Mouse (Mus musculus) midbrain, embryonic 11.5 days (tissue): ENCODE data around the gene Specc1. TPM values are rescaled to one million over a fixed set of nuclear protein-coding genes. Genes with fewer than 3 reads are reported as not detected.

Experiments used
- ATAC-seq: fragments of 200-750 bp; cut with Nextera tagmentation; 2 replicates; pipeline ENCODE4 v1.8.0; 2017; ENCODE audit warnings: moderate TSS enrichment, moderate library complexity; ENCODE audit not compliant: low FRiP score
- DNase-seq: peaks from one replicate; pipeline ENCODE4 v3.0.0; 2015; ENCODE audit warnings: low spot score; ENCODE audit errors: missing footprints
- H3K27ac ChIP-seq: fragments of 300-500 bp; sonication (generic); 2 replicates; pipeline ENCODE4 v1.5.1; 2014; ENCODE audit warnings: low read depth, low read length
- H3K27me3 ChIP-seq: fragments of 300-500 bp; sonication (generic); 2 replicates; pipeline ENCODE4 v1.6.1; 2014; ENCODE audit warnings: mild to moderate bottlenecking, low read length, moderate library complexity, mixed read lengths; ENCODE audit not compliant: control insufficient read depth, insufficient read depth
- H3K36me3 ChIP-seq: fragments of 300-500 bp; sonication (generic); 2 replicates; pipeline ENCODE4 v1.6.1; 2014; ENCODE audit warnings: mild to moderate bottlenecking, low read length, moderate library complexity, mixed read lengths; ENCODE audit not compliant: control insufficient read depth, insufficient read depth
- H3K4me1 ChIP-seq: fragments of 300-500 bp; sonication (generic); 2 replicates; pipeline ENCODE4 v1.6.1; 2014; ENCODE audit warnings: low read length; ENCODE audit not compliant: control insufficient read depth, insufficient read depth
- H3K4me2 ChIP-seq: fragments of 300-500 bp; sonication (generic); 2 replicates; pipeline ENCODE4 v1.6.1; 2014; ENCODE audit warnings: mild to moderate bottlenecking, moderate library complexity
- H3K4me3 ChIP-seq: fragments of 300-500 bp; sonication (generic); 2 replicates; pipeline ENCODE4 v1.5.1; 2014; ENCODE audit warnings: low read depth, low read length
- H3K9ac ChIP-seq: fragments of 300-500 bp; sonication (generic); 2 replicates; pipeline ENCODE4 v1.6.1; 2014; ENCODE audit warnings: low read length
- H3K9me3 ChIP-seq: fragments of 300-500 bp; sonication (generic); 2 replicates; pipeline ENCODE4 v1.6.1; 2016; ENCODE audit warnings: low read length; ENCODE audit not compliant: control insufficient read depth
- WGBS: fragments of 180-500 bp; shearing (Covaris S2); extraction: QIAGEN DNeasy Blood & Tissue Kit; methylation state at CpG from one replicate; pipeline ENCODE4 v1.1.7; 2014; 5-methylcytosine and 5-hydroxymethylcytosine counted together
- polyA plus RNA-seq: library from polyadenylated mRNA; unstranded; fragments of >200 nt; fragmentation: Nextera tagmentation; extraction: Ambion mirVana; gene quantifications from 2 replicates; pipeline ENCODE4 v1.2.1, GENCODE M21; 2014

Gene Specc1
- polyA plus RNA-seq, 1 experiment from 2014 or later = 15.8 TPM

DNA sequence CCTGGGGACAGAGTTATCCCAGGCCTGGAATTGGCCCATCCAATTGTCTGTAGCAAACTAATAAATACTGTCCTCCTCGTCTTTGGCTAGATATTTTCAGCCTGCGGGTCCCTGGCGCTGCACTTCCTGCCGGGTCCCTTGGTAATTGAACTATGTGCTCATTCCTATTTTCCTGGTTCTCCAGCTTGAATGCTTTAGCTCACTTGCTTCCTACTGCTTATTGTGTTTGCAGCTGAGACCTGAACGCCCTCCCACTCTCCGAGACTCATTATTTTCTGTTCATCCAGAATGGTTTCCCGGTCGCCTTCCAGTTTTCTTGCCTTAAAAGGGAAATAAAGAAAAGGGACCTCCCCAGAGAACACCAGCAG is 67.7 kb downstream of the Specc1 start:
- ATAC-seq = no peak
- DNase-seq = no peak
- no peaks in the 10 kb centered on the region for H3K27me3 ChIP-seq
- 67% methylated on average over 8 of the region's 8 CpGs for WGBS
- no peaks in the 10 kb centered on the region for H3K9me3 ChIP-seq
- no peak overlapping the region for H3K9ac ChIP-seq
- no peaks in the 10 kb centered on the region for H3K36me3 ChIP-seq
- H3K27ac ChIP-seq = no peak overlapping the region
- H3K4me2 ChIP-seq = no peak overlapping the region
- H3K4me3 ChIP-seq = no peak overlapping the region
- H3K4me1 ChIP-seq = no peaks in the 10 kb centered on the region

DNA sequence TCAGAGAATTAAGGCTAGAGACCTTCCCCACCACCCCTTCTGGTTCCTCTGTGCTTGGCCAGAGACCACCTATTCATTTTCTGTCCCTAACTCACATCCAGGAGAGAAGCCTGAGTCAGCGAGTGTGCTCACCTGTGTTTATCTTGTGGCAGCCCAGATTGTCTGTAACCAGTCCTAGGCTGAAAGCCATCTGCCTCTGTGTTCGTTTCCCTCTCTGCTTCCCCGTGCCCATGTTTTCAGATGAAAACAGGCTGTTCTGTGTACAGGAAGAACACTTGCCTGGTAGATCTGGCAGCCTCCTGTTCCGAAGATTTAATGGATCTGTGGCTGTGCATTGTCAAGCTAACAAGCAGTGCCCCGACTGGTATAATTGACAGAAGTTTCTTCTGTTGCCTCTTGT is 68.4 kb downstream of the Specc1 start:
- Histone ChIP-seq H3K9me3 (no peaks in the 10 kb centered on the region), H3K27ac (no peak overlapping the region), H3K4me2 (no peak overlapping the region), H3K4me3 (no peak overlapping the region), H3K36me3 (no peaks in the 10 kb centered on the region), H3K4me1 (no peaks in the 10 kb centered on the region), H3K27me3 (no peaks in the 10 kb centered on the region), H3K9ac (no peak overlapping the region)
- WGBS = 78% methylated on average over 5 of the region's 5 CpGs
- ATAC-seq = no peak
- DNase-seq = no peak

DNA sequence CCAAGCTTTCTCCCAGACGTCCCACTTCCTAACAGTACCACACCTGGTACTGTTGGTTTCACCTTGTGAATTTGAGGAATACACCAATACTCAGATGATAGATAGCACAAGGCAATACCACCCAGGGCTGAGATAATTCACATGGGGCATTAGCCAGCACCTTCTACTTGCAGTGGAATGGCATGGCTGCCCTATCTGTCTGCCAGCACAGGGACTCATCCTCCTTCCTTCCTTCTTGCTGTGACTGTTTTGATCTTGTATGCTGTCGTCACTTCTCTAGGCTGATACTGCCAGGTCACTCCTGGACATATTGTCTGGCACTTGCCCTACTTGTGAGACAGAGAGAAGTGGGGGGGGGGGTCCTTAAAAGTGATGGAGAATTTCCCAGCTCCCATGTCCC is 69.2 kb downstream of the Specc1 start:
- Histone ChIP-seq H3K9ac (no peak overlapping the region), H3K27ac (no peak overlapping the region), H3K4me3 (no peak overlapping the region), H3K4me2 (no peak overlapping the region), H3K9me3 (no peaks in the 10 kb centered on the region), H3K36me3 (no peaks in the 10 kb centered on the region), H3K27me3 (no peaks in the 10 kb centered on the region), H3K4me1 (no peaks in the 10 kb centered on the region)
- WGBS = 86% methylated on average over 2 of the region's 2 CpGs
- peak; percentile 23 for DNase-seq
- ATAC-seq = no peak

DNA sequence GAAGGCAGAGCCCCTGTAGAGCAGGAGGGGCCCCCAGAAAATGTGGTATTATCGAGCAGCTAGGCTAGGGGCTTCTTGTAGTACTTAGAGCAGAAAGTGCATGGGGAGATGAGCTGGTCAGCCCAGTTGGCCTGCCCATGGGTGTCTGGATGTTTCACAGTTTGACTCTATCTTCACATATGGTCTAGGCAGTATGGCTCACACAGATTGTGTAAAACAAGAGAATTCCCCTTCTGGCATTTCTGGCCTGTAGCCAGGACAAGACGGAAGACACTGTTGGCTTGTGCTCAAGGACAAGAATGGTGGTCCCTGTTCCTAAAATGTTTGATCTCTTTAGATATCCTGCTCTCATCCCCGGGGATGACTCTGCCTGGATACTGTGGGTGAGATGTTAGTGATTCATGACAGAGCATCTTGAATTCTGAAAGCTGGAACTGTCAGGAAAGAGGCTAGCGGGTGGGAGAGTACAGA is 69.8 kb downstream of the Specc1 start:
- H3K27ac ChIP-seq = no peak overlapping the region
- H3K27me3 ChIP-seq = no peaks in the 10 kb centered on the region
- WGBS = 87% methylated on average over 4 of the region's 4 CpGs
- H3K9ac ChIP-seq = no peak overlapping the region
- no peaks in the 10 kb centered on the region for H3K36me3 ChIP-seq
- H3K9me3 ChIP-seq = no peaks in the 10 kb centered on the region
- no peak overlapping the region for H3K4me3 ChIP-seq
- no peak overlapping the region for H3K4me2 ChIP-seq
- H3K4me1 ChIP-seq = no peaks in the 10 kb centered on the region
- no peak for ATAC-seq
- DNase-seq = no peak

DNA sequence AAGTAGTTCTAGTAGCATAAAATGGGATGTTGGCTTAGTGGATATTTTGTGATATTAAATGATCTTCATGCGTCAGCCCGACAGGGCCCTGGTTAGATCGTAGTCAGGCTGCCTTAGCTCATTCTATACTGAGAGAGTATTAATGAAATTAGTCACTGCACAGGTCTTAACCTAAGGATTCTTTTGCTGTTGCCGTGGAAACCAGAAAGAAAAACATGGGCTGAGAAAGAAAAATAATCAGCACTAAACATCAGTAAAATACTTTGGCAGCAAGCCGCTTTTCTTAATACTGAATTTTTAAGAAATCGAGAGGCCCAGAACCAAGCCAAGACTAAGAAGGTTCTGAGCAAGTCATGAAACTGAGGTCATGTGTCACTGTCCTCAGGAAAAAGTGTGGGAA is 70.7 kb downstream of the Specc1 start:
- Histone ChIP-seq H3K9me3 (no peaks in the 10 kb centered on the region), H3K4me2 (no peak overlapping the region), H3K4me3 (no peak overlapping the region), H3K9ac (no peak overlapping the region), H3K36me3 (no peaks in the 10 kb centered on the region), H3K27me3 (no peaks in the 10 kb centered on the region), H3K27ac (no peak overlapping the region), H3K4me1 (no peaks in the 10 kb centered on the region)
- ATAC-seq = no peak
- WGBS = 81% methylated on average over 6 of the region's 6 CpGs
- peak; percentile 71 for DNase-seq

DNA sequence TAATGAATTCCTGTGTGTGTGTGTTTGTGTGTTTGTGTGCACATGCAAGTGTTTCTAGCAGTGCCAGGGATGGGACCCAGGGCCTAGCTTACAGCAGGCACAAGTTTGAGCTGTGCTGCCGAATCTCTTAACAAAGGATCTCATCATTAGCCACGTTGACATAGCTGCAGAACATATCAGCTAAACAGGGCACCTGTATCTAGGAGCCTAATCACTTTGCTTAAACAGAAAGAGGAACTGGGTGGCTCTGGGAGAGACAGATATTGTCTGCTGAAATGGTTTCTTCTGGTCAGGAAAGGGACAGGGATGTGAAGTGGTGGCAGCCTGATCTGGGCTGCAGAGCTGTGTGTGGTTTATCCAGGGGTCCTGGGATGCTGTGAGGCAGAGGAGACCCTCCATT is 71.1 kb downstream of the Specc1 start:
- peak; percentile 72 for DNase-seq
- 66% methylated on average over 2 of the region's 2 CpGs for WGBS
- Histone ChIP-seq H3K4me2 (no peak overlapping the region), H3K27me3 (no peaks in the 10 kb centered on the region), H3K27ac (no peak overlapping the region), H3K4me3 (no peak overlapping the region), H3K36me3 (no peaks in the 10 kb centered on the region), H3K4me1 (no peaks in the 10 kb centered on the region), H3K9me3 (no peaks in the 10 kb centered on the region), H3K9ac (no peak overlapping the region)
- no peak for ATAC-seq

DNA sequence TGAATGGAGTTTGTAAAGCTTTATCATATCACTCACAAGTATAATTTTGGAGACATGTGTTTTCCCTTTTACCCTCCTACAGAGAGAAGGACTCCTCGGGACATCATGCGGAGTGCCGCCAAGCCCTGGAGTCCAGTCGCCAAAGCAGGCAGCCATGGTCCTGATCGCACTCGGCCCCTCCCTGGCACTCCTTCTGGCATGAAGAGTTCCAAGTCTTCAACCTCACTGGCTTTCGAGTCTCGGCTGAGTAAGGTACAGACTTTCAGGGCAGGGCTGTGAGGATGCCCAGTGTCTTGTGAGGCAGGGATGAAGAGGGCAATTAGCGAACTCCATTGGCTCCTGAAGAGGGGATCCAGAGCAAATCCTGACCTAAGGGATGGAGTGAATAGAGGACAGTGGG is 72.6 kb downstream of the Specc1 start:
- H3K9me3 ChIP-seq = no peaks in the 10 kb centered on the region
- H3K27me3 ChIP-seq = no peaks in the 10 kb centered on the region
- ATAC-seq (no peak), DNase-seq (peak; percentile 21)
- no peaks in the 10 kb centered on the region for H3K36me3 ChIP-seq
- H3K4me2 ChIP-seq = no peak overlapping the region
- no peaks in the 10 kb centered on the region for H3K4me1 ChIP-seq
- 84% methylated on average over 9 of the region's 9 CpGs for WGBS
- no peak overlapping the region for H3K27ac ChIP-seq
- no peak overlapping the region for H3K4me3 ChIP-seq
- no peak overlapping the region for H3K9ac ChIP-seq

DNA sequence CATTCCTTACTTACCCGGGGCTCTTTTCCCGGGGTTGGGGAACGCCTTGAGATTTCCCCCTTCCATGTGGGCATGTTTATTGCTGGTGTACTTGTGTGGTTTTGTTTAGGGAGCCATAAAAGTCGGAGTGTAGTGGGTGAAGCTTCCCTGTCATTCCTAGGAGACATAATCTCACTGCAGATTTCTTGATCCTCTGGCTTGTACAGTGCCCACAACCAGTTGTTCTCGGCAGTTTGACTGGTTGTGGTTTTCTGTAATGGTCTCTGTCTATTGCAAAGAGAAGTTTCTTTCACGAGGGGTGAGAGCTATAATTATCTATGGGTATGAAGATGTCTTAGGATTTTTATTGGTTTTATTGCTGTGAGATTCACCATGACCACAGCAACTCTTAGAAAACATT is 78.0 kb downstream of the Specc1 start:
- Histone ChIP-seq H3K4me3 (no peak overlapping the region), H3K27ac (no peak overlapping the region), H3K4me1 (no peaks in the 10 kb centered on the region), H3K36me3 (no peaks in the 10 kb centered on the region), H3K9ac (no peak overlapping the region), H3K27me3 (no peaks in the 10 kb centered on the region), H3K9me3 (no peaks in the 10 kb centered on the region), H3K4me2 (no peak overlapping the region)
- no peak for ATAC-seq
- 77% methylated on average over 6 of the region's 6 CpGs for WGBS
- peak; percentile 54 for DNase-seq

DNA sequence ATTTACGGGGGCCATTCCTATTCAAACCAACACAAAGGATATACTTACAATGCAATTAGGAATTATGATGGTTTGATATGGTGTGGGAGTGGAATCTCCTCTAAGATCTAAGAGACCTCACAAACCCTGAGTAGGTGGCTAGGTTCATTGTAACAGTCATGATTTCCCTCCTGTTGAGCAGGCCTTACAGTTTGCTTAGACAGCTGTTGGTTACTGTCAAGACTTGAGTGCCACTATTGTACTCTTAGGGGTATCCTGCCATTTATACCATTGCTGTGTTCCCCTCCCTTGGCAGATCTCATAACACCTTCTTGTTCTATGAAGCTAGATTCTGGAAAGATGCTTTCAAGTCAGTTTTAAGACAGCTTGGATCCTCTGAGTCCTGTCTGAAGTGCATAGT is 78.7 kb downstream of the Specc1 start:
- H3K9me3 ChIP-seq = no peaks in the 10 kb centered on the region
- no peak overlapping the region for H3K4me3 ChIP-seq
- H3K27ac ChIP-seq = no peak overlapping the region
- no peaks in the 10 kb centered on the region for H3K4me1 ChIP-seq
- H3K36me3 ChIP-seq = no peaks in the 10 kb centered on the region
- WGBS = 97% methylated on average over 1 of the region's 1 CpGs
- DNase-seq (no peak), ATAC-seq (no peak)
- no peaks in the 10 kb centered on the region for H3K27me3 ChIP-seq
- H3K4me2 ChIP-seq = no peak overlapping the region
- no peak overlapping the region for H3K9ac ChIP-seq

DNA sequence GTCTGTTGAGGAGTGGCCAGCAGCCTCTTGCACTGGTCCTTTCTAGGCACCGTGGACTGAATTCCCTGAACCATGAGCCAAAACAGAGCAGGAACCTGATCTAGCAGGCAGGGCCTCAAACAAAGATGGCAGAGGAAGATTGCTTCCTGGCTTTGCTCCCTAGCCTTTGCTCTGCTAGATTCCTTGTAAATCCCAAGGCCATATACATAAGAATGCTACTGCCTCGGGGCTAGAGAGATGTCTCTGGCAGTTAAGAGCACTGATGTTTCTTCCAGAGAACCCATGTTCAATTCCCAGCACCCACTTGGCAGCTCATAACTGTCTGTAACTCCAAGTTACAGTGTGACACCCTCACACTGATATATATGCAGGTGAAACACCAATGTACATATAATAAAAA is 83.6 kb downstream of the Specc1 start:
- H3K27me3 ChIP-seq = no peaks in the 10 kb centered on the region
- H3K9ac ChIP-seq = no peak overlapping the region
- no peak for ATAC-seq
- no peaks in the 10 kb centered on the region for H3K4me1 ChIP-seq
- 52% methylated on average over 2 of the region's 2 CpGs for WGBS
- no peak for DNase-seq
- H3K9me3 ChIP-seq = no peaks in the 10 kb centered on the region
- H3K4me3 ChIP-seq = no peak overlapping the region
- no peak overlapping the region for H3K4me2 ChIP-seq
- no peaks in the 10 kb centered on the region for H3K36me3 ChIP-seq
- H3K27ac ChIP-seq = no peak overlapping the region
